Mouse (Mus musculus): ENCODE measurements around the gene Cnep1r1.

Gene Cnep1r1

DNA sequence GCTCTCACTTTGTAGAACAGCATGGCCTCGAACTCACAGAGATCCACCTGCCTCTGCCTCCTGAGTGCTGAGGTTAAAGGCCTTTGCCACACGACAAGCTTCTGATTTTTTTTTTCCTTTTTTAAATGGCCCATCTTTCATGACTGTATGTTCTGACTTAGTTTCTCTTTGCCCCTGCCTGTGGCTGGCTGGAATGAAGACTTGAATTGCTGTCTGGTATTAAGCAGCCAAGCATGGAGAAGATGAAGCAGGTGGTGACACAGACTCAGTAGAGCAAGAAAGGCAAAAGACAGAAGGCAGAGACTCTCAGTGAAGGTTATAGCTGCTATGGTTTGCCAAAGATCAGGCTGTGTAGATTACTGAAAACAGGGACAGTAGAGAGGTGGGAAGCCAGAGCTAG is 64.6 kb downstream of the Cnep1r1 start:
- intact Hi-C loops (cut with DNase I) = no loop called here

Small RNA genes within 50 kb of the gene (microRNA-seq; reads per million reads assigned to microRNA genes)
- 0.49 to 0.57 reads per million in 2 experiments for gene Mir7071
